Comparison of ENCODE assay signal across 23 mouse cellular contexts in the genomic region with DNA sequence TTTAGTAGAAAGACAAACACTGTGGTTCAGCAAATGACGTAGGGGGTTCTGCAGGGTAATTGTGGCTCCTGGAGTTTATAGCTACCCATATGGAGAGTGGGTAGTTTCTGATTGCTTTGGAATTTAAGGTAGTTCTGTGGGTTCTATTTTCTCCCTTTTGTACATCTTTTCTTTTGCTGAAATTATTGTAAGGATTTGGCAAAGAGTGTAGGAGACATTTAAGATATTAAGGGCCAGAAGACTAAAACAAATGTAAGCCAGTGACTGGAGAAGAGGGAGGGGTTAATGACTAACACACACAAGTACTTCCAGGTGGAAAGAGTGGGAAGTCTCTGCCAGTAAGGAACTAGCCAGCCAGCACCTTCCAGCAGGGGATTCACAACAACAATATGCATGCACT.
"Had no signal": no experiment of that assay in that cellular context is flagged by ENCODE, and none has a peak within 500 bp of the region (broad histone marks: within the 10 kb centered on the region; RNA-seq: fewer than 3 reads in every experiment).

No protein-coding gene starts in this region.

- DNase-seq: forebrain, postnatal 0 days; gastrocnemius, postnatal 14 days; gastrocnemius, postnatal 36 days; heart, adult 2 months; heart, postnatal 14 days; heart, postnatal 36 days; kidney, adult 11 months; kidney, adult 2 months; kidney, adult 9 months; kidney, postnatal 14 days; kidney, postnatal 36 days had no signal

- H3K27ac ChIP-seq: heart, adult 2 months; heart, embryonic 13.5 days; heart, embryonic 15.5 days; hindbrain, embryonic 13.5 days; hindbrain, embryonic 15.5 days; hindbrain, postnatal 0 days; kidney, embryonic 15.5 days; kidney, postnatal 0 days; layer of hippocampus, adult 2 months; limb, embryonic 12.5 days; limb, embryonic 15.5 days; liver, embryonic 12.5 days; liver, embryonic 14.5 days had no signal

- H3K4me3 ChIP-seq: heart, adult 2 months; heart, embryonic 13.5 days; heart, embryonic 15.5 days; hindbrain, embryonic 13.5 days; hindbrain, embryonic 15.5 days; kidney, embryonic 15.5 days; layer of hippocampus, adult 2 months; limb, embryonic 12.5 days; limb, embryonic 15.5 days; liver, embryonic 12.5 days had no signal
